Mouse (Mus musculus): ENCODE results near the gene Cbfb.

The Cbfb gene

DNA sequence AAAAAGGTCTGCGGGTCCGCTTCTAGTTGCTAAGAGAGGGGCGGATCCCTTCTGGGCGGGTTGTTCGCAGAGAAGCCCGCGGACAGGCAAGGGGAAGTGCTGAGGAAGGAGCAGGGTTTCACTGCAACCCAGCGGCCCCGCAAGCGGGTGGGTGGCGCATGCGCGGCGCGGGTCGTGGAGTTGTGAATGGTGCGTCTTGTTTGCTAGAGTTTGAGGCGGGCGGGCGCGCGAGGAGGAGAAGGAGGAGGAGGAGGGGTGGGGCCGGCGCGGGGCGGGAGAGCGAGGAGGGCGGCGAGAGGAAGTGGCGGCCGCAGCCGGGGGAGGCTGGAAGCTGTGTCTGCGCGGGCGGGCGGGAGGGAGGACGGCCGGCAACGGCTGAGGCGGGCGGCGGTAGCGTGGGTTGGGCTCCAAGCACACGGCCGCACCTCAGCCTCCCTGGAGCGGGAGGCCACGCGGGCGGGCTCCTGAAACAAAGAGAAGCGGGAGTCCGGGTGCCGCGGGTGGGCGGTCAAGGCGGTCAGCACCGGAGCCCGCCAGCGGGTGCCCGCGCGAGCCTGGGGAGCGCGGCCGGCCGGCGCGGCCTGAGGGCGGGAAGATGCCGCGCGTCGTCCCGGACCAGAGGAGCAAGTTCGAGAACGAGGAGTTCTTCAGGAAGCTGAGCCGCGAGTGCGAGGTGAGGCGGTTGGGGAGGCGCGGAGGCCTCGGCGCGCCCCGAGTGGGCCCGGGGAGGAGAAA lies at the start of gene Cbfb:
Cbfb (plus strand) TSS at position 294 of the 735 bp plus-strand sequence.
- ChIA-PET POLR2A (interaction anchor here in 3 of 4 experiments (0.6 to 2.5 kb wide), 9 partner anchors 11 to 785 kb away, joined by 3 to 8 read pairs (median 4); partner anchors contain the start of genes B3gnt9 (in 1 of the 3) and D230025D16Rik (in 1 of the 3)), CTCF (interaction anchor here in 2 of 4 experiments (0.5 to 1.2 kb wide), 3 partner anchors 32 to 1244 kb away, joined by 3 read pairs; no protein-coding TSS in a partner anchor)

DNA sequence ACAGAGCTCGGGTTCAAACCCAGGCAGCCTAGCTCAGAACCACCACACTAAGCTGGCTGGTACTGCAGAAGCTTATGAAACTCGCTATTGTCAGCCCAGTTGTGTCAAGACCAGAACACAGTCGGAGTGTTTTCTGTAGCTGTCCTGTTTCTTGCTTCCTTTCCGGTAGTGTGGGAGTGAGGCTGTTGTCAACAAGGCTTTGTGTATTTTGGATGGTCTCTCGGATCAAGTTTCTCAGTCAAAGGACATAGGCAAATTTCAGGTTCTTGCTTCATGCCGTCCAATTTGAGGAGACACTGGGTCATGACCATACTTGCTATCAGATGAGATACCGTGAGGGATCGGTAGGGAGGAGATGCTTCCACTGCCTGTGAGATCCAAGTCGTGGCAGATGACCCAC lies 40.6 kb upstream of the Cbfb start:
- ChIA-PET CTCF (interaction anchor here in 2 of 4 experiments (1.2 to 2.2 kb wide), 3 partner anchors 8 to 9 kb away, joined by 5 read pairs; no protein-coding TSS in a partner anchor), POLR2A (no interaction called here)

DNA sequence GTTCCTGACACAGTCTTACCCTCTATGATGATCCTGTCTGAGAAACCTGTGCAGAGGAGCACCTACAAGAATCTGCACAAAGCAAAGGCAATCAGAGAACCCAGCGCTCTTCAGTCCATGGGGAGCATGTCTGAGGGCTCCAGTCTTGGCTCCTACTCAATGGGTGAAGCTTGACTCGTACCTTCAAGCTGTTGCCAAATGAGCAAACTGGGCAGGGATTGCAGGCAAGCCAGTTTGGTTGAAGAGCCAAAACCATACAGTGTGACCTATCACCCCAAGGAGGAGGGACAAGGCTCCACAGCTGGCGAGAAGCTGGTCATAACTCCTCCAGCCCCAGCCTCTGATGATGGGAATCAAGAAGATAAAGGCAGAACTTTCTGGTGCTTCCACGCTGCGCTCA lies 39.0 kb upstream of the Cbfb start, which contains the start of gene Ces4a:
Ces4a (plus strand) TSS at position 292 of the 400 bp plus-strand sequence.
- POLR2A ChIA-PET: no interaction called here
- CTCF ChIA-PET: no interaction called here

DNA sequence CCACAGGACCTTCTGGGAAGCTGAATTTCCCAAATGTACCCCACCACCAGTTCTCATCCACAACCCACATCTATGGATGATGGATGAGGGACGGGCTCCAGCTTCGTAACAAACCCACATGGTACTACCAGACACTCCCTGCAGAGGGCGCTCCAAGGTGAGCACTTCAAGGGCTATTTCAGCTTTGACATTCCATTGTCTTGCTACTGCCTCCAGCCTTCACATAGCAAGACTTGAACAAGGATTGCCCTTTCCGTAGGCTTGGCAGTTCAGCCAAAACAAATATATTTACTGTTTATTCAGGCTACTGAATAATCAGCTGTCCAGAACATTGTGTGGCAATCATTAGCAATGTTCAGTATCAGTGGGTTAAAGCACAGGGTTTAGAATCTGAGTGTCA lies 32.1 kb upstream of the Cbfb start:
- POLR2A ChIA-PET: interaction anchor here in 1 of 4 experiments (1.4 kb wide), 1 partner anchor 15 kb away, joined by 4 read pairs; no protein-coding TSS in a partner anchor

DNA sequence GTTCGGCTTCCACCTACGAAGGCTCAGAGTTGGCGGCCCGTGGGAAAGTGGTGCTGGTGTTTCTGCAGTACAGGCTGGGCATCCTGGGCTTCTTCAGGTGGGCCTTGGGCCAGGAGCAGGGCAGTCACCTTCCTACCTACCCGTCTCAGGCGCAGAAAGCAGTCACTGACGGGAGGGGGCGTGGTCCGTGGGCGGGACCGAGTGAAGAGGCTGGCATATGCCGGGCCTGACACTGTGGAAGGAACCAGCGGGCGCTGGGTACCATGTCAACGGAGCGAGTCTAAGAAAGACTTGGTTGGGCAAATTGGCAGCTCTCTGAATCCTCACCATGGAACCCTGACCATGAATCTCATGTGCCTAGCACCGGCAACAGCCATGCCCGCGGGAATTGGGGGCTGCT lies 28.1 kb upstream of the Cbfb start:
- CTCF ChIA-PET: interaction anchor here in 1 of 4 experiments (0.7 kb wide), 1 partner anchor 523 kb away, joined by 8 read pairs; no protein-coding TSS in a partner anchor
- POLR2A ChIA-PET: interaction anchor here in 1 of 4 experiments (0.7 to 1.1 kb wide), 3 partner anchors 11 to 126 kb away, joined by 3 to 4 read pairs (median 3); no protein-coding TSS in a partner anchor

More for the DNA sequence above, 32.1 kb upstream of the Cbfb start:
- CTCF ChIA-PET: interaction anchor here (0.5 to 1.9 kb wide), 59 partner anchors 8 to 1924 kb away, joined by 3 to 17 read pairs (median 3); partner anchors contain the start of genes B3gnt9 (in 1 of the 4), D230025D16Rik (in 1 of the 4) and E2f4 (in 1 of the 4)

DNA sequence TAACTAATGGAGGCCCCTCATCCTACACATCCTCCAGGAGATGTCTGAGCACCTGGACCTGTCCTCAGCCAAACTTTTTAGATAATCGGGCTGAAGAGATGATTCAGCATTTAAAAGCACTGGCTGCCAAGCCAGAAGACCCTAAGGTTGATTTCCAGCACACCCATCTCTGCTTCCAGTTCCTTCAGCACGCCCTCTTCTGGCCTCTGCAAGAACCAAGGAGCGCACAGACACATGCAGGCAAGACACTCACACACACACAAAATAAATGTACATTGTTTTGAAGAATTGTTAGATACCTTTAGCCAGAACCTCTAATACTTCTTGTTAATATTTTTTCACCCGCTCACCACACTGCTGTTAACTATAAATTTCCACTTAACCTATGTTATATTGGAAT lies 18.8 kb upstream of the Cbfb start:
- CTCF ChIA-PET: interaction anchor here in 3 of 4 experiments (0.6 to 1.6 kb wide), 3 partner anchors 108 to 454 kb away, joined by 5 read pairs; partner anchors contain the start of gene Ripor1 (in 1 of the 3)

DNA sequence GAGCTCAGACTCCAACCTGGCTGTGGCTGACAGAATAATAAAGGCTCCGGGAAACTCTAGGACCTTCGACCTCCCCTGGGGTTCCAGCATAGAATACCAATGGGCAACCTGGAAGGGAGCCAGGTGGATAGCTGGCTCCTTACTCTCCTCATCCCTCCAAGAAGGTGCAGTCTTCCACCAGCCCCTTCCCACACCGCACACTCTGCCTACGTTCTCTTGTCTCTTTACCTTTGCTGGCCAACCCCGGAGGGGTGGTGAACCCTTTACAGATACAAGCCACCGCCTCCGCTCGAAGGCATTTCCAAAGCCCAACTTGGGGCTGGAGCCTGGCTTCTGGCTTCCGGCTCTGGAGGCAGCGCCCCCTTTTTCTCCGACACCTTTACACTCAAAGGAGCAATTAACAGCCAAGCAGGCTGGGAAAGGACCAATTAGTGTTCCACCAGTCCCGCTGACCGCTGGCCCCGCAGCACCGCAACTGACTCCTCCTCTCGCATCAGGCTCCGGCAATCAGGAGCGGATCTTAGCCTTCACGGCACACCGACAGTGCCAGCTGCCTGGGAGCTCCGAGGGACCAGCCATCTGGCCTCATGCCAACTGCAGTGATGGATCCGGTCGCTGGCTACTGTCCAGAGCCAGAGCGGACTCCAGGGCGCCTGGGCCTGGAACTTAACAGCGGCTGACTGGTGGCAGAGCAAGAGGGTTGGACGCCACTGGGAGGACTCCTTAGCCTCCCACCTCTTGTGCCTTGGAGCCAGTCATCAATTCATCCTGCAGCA lies 17.7 kb upstream of the Cbfb start:
- POLR2A ChIA-PET: interaction anchor here in 2 of 4 experiments (0.6 to 1.2 kb wide), 7 partner anchors 15 to 283 kb away, joined by 3 to 6 read pairs (median 3); partner anchors contain the start of genes B3gnt9 (in 1 of the 2) and D230025D16Rik (in 1 of the 2)
- CTCF ChIA-PET: interaction anchor here in 3 of 4 experiments (0.6 to 1.8 kb wide), 10 partner anchors 14 to 292 kb away, joined by 3 to 12 read pairs (median 4); no protein-coding TSS in a partner anchor

More for the DNA sequence above, 18.8 kb upstream of the Cbfb start:
- POLR2A ChIA-PET: interaction anchor here in 1 of 4 experiments (0.9 kb wide), 1 partner anchor 152 kb away, joined by 4 read pairs; no protein-coding TSS in a partner anchor

DNA sequence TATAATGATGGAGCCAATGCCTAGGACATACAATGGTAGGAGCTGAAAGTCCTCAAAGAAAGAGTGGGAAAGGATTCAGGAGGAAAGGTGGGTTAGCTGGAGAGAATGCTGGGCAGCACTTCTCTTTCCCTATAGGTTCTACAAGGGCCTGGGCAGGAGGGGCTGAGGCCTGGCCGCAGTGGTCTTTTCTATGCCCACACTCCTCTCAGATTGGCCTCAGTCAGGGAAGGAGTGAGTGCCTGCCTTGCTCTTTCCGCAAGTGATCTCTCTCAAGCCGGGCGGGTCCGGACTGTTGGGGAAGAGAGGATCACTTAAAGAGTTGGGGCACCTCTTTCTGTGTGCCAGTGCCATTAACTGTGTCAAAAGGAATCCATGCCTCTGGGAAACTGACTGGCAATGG lies 16.2 kb upstream of the Cbfb start:
- POLR2A ChIA-PET: no interaction called here
- CTCF ChIA-PET: interaction anchor here in 1 of 4 experiments (1.4 kb wide), 1 partner anchor 16 kb away, joined by 3 read pairs; no protein-coding TSS in a partner anchor

DNA sequence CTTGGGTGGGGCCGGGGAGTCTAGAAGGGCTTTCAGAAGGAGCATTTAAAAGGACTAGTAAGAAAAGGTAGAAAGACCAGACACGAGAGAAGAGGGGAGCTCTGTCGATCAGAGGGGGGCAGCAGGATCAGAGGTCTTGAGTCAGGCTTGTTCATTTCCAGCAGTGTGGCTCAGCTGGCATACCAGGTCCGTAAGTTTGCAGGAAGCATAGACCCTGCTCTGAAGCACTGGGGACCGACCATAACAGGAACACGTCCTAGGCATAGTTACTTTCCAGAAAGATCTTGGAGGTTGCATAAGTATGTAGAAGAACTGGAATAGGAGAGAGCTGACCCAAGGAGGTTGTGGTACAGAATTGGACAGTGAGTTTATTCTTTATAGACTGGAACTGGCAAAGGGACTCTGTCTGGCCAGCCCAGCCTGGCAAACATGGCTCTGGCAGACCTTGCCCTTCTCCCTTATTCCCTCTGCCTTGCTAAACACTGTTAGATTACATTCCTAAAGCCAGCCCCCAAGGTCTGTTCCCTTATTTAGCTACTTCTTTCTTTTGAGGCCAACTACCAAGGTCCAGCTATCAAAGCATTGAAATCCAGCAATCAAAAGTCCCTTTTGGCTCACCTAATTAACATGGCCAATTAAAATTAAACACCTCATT lies 15.3 kb upstream of the Cbfb start:
- POLR2A ChIA-PET: interaction anchor here in 1 of 4 experiments (0.6 to 0.8 kb wide), 2 partner anchors 12 to 70 kb away, joined by 3 to 4 read pairs; partner anchors contain the start of gene D230025D16Rik

DNA sequence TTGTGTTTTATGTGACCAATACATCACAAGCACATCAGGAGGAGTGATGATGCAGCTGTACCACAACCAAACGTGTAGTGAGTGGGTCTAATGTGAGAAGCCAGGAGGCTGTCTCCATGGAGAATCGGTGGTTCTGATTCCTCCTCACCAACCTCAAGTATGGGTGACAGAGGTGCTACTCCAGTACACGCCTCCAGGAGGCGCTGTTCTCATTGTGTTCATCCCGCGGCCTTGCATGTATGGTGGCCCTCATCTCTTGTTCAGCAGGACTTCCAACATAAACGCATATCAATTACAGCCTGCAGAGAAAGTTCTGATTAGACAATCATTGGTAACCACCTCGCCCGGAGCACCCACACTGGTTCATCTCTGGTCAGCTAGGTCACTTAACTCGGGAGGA lies 12.9 kb upstream of the Cbfb start:
- CTCF ChIA-PET: interaction anchor here in 2 of 4 experiments (0.6 to 1.2 kb wide), 4 partner anchors 19 to 933 kb away, joined by 3 to 4 read pairs (median 3); no protein-coding TSS in a partner anchor

More for the DNA sequence above, 15.3 kb upstream of the Cbfb start:
- CTCF ChIA-PET: interaction anchor here in 2 of 4 experiments (0.6 to 1.4 kb wide), 3 partner anchors 17 to 324 kb away, joined by 3 to 6 read pairs (median 3); partner anchors contain the start of gene Ces2b (in 1 of the 2)

DNA sequence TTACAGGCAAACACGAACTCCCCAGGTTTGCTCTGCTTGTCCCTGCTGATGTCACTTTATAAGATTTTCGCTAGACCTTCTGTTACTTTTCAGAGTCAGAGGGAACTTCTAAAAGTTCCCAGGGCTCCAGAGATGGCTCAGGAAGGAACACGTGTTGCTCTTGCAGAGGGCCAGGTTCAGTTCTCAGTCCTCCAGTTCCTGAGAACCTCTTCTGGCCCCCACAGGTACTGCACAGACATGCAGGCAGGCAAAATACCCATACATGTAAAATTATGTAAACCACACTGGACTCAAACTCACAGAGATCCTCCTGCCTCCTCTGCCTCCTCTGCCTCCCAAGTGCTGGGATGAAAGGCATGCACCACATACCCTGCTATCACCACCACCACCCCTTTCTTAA lies 12.4 kb upstream of the Cbfb start:
- POLR2A ChIA-PET: no interaction called here
- CTCF ChIA-PET: interaction anchor here in 3 of 4 experiments (0.6 to 1.8 kb wide), 4 partner anchors 60 to 934 kb away, joined by 3 to 4 read pairs (median 4); no protein-coding TSS in a partner anchor

More for the DNA sequence above, 12.9 kb upstream of the Cbfb start:
- POLR2A ChIA-PET: no interaction called here

DNA sequence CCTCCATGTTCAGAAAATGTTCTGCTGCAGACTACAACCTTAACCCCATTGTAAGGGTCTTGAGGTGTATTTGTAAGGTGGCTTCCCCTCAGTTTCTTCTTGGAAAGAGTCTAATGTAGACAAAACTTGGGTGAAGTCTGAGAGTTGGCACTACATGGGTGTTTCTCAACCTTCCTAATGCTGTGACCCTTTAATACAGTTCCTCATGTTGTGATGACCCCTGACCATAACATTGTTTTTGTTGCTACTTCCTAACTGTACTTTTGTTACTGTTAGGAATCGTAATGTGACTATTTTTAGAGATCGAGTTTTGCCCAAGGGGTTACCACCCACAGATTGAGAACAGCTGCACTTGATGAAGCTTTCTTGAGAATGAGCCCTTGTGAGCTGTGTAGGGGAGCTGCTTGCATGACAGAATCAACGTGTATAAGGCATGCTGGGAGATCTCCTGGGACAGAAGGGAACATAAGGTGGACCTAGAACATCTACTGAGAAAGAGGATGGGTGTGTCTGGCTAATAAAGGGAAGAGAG lies 9.3 kb upstream of the Cbfb start:
- ChIA-PET POLR2A (interaction anchor here in 1 of 4 experiments (1.6 kb wide), 1 partner anchor 11 kb away, joined by 3 read pairs; no protein-coding TSS in a partner anchor), CTCF (interaction anchor here in 1 of 4 experiments (0.6 kb wide), 1 partner anchor 28 kb away, joined by 3 read pairs; no protein-coding TSS in a partner anchor)

DNA sequence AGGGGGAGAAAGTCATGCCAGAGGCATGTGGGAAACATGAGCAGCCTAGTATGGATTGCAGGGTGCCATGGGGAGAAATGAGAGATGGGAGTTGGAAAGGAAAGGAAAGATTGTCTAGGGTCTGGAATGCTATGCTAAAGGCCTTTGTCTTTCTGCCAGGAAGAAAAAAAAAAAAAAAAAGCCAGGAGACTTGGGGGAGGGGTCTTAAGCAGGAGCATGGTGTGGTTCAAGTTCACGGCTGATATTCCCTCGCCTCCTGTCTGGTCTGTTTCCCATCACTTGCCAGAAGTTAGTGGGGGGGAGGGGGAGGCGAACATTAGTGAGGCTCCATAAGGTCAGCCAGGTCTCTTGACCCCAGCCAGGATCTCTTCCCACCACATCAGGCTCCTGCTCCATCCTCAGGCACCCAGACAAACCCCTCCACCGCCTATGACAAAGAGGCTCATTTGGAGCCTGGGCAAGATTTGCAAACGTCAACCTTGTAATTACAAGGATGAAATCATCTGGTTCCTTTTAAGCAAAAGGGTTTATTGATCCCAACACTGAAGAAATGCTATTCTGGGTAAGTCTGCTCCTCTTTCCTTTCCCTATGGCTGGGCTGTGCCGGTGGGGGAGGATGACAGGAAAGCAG lies 6.1 kb upstream of the Cbfb start:
- ChIA-PET POLR2A (interaction anchor here in 2 of 4 experiments (0.8 to 1.7 kb wide), 4 partner anchors 17 to 127 kb away, joined by 3 read pairs; partner anchors contain the start of genes 4931428F04Rik (in 1 of the 2) and D230025D16Rik (in 1 of the 2)), CTCF (interaction anchor here in 2 of 4 experiments (0.6 to 1.0 kb wide), 2 partner anchors 91 to 125 kb away, joined by 3 to 4 read pairs; partner anchors contain the start of gene B3gnt9 (in 1 of the 2))

DNA sequence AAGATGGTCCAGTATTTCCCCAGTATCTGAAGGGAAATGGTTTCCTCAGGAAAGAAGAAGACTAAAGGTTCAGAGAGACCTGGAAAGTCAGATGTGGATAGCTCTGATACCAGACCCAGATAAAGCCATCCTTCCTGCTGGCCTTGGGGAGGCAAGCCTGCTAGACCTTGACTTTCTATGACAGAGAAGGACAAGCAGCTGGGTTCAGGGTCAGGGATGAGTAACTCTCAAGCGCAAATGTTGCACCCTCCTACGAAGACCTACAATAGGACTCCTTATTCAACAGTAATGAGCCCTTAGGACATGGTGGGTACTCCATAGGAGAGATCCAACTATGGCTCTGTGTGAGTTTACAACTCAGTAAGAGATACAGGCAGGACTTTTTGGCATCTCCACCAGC lies 5.3 kb upstream of the Cbfb start:
- ChIA-PET CTCF (interaction anchor here in 1 of 4 experiments (1.0 kb wide), 1 partner anchor 124 kb away, joined by 3 read pairs; no protein-coding TSS in a partner anchor), POLR2A (interaction anchor here in 2 of 4 experiments (0.8 to 1.7 kb wide), 4 partner anchors 17 to 126 kb away, joined by 3 read pairs; partner anchors contain the start of genes 4931428F04Rik (in 1 of the 2) and D230025D16Rik (in 1 of the 2))

DNA sequence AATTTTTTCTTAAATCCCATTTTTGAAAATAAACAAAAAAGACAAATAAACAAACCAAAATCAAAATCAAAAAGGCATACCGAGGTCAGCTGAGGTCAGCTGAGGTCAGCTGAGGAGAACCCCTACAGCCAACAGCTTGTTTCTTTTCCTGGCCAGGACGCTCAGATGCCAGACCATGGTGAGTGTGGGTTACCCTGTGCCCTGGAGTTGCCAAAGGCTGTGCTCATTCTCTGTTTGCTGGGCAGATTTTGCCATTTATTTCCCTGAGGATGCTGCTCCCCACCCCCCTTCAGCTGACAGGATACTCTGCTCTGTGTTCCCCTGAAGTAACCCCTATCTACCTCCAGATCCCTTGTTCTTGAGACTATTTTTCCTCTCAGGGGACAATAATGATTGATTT lies 3.4 kb upstream of the Cbfb start:
- CTCF ChIA-PET: interaction anchor here in 1 of 4 experiments (0.6 kb wide), 1 partner anchor 103 kb away, joined by 3 read pairs; no protein-coding TSS in a partner anchor

DNA sequence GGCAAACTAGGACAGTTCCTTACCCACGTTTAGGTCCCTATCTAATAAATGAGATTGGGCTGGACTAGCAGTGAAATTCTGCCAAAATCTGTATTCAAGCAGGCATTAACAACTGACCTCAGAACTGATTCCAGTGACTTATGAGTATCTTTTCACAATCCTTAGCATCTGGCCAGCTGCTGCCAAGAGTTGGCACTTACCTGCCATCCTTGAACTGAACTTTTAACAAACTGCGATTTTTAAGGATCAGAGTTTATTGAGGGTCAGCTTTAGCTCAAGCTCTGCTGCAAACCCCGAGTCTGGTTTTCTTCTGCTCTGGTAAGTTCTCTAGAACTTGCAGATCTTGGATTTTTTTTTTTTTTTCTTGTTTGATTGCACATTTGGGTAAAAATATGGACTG lies 892 bp upstream of the Cbfb start:
- CTCF ChIA-PET: interaction anchor here in 3 of 4 experiments (0.6 to 0.7 kb wide), 3 partner anchors 39 to 207 kb away, joined by 3 to 9 read pairs (median 4); no protein-coding TSS in a partner anchor
- POLR2A ChIA-PET: interaction anchor here in 3 of 4 experiments (0.7 to 2.5 kb wide), 7 partner anchors 8 to 148 kb away, joined by 3 to 8 read pairs (median 3); partner anchors contain the start of genes B3gnt9 (in 1 of the 3) and D230025D16Rik (in 1 of the 3)

More for the DNA sequence above, 3.4 kb upstream of the Cbfb start:
- POLR2A ChIA-PET: interaction anchor here in 1 of 4 experiments (0.9 kb wide), 1 partner anchor 181 kb away, joined by 4 read pairs; the partner anchor contains the start of genes Fhod1 and Slc9a5

Measured in embryonic stem cell, embryonic (primary cell).